Mouse (Mus musculus) frontal cortex, postnatal 10 days (tissue): ENCODE results near the gene Gnat1.

ENCODE experiments used
- DNase-seq, 2 experiments: peaks; one replicate each; pipeline ENCODE4 v3.0.0; 2022; ENCODE audit warnings: low spot score in 2 of 2, mixed read lengths in 1 of 2

The Gnat1 gene

DNA sequence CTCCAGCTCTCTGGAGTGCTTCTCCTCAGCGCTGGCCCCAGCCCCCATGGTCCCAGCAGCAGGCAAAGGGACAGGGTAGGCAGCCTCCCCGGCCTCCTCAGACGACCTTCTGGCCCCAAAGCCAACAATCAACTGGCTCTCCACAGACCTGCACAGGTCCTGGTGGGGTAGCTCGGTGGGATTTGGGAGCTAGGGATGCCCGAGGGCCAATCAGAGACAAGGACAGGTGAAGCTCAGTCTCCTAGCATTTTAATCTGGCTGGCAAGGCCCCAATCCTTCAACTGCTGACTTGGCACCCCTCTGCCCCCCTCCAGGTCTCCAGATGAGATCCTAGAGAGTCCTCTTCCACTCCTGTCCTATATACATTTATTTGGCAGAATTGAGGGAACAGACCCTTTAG lies at the start of gene Gnat1:
Gene Gnat1, minus strand, starts transcription at position 212 of the 400 bp plus-strand sequence.
- no peak for DNase-seq

DNA sequence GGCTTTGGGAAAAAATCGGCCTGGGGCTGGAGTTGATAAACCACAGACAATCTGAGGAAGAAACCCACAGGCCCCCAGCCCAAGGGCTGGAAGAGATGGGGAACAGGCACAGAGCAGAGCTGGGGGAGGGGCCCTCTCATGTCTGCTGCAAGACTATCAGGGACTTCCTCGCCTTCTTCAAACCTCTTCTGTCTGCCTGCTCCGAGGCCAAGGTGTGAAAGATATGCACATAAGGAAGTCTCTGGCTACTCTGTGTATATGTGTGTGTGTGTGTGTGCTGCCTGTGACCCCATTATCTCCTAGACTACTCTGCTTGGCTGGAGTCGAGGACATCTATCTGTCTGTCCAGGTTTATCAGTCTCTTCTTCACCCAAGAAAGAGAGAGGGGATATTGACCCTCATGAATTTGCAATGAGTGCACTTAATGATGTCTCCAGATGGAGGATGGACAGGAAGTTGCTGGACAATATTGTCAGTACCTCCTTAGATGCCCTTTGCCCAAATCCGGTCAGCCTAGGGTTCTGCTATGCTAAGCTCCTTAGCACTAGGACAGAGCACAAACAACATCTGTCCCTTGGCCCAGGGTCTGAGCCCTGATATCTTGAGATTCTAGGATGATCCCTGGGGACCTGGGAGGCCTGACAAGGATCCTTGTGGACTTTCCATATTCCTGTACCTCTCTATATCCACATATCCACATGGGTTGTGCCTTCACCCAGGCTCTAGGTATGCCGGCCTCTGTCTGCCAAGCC lies 49.6 kb upstream of the Gnat1 start:
- DNase-seq = no peak

DNA sequence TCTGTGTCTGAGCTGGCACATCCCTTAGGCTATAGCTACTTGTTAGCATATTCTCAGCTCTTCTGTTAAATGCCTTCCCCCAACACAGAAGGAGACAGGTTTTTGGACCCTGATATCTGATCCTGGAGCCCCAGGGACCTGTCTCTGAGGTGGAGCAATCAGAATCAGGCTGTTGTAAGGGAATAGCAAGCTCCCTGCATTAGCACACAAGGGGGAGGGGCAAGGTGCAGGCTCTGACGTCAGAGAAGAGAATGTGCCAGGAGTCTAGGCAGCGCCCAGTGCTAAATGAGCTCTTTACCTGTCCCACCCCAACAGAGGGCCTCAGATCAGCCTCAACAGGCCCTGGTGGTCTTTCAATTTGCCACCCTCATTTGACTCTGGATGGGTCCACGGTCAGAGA lies 47.5 kb upstream of the Gnat1 start:
- no peak for DNase-seq

DNA sequence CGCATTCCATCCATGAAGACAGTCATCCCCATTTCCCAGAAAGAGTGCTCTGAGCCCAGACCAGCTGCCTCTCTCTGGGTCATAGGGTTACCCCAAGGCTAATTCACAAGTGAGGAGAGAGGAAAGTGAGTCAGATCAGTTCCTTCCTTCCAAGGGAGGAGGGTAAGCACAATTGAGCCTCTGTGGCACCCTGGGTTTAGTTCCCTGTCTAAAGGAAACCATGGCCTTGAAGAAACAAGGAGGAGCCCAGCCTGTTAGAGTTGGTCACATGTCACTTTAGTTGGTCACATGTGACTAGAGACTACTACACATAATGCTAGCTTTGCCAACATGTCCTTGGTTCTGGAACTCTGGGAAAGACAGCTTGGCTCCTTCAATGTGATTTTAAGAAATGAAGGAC lies 45.3 kb upstream of the Gnat1 start:
- DNase-seq = no peak

DNA sequence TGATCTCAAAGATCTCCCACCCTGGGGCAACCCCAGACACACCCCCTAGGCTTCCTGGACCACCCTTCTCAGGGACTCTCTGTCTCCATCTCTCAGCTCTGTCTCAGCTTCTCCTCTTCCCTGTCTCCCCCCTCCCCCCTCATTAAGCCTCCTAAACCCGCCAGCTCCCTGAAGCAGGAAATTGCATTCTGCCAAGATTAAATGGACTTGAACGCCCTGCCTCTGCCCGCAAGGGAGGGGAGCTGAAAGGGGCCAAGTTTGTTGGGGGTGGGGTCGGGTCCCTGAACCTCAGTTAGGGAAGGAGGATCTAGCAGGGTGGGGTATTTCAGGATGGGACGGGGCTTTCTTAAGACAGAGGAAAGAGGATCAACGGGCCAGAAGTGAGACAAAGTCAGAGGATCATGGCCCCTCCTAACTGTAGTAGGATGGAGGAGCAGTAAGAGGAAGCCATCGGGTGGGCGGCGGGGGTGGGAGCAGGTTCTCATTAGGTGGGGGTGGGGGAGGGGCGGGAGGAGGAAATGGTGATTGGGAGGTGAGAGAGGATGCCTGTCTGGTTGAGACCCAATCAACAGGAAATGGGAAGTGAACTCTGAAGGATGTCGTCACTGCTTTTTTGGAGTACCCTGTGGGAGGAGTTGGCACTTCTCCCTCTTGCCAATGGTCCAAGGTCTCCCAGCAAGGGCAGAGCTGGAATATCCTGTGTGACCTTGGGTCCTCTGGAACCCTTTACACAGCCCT lies 44.5 kb upstream of the Gnat1 start:
- no peak for DNase-seq

DNA sequence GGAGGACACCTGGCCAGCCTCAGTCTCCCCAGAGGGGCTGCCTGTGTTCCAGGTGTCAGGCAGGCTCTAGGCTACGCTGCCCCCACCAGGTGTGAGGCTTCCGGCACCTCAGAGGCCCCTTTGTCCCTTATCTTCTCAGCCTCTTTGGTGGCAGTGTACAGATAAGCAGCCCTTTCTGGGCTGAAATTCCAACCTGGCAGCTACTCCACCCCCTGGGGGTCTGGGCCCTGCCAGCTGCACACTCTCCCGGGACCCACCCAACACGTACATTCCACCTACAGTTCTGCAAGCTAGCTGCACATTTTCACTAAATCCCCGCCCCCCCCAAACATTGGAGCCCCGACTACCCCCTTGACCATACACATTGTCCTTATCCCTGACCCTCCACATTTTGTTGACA lies 43.8 kb upstream of the Gnat1 start:
- no peak for DNase-seq

DNA sequence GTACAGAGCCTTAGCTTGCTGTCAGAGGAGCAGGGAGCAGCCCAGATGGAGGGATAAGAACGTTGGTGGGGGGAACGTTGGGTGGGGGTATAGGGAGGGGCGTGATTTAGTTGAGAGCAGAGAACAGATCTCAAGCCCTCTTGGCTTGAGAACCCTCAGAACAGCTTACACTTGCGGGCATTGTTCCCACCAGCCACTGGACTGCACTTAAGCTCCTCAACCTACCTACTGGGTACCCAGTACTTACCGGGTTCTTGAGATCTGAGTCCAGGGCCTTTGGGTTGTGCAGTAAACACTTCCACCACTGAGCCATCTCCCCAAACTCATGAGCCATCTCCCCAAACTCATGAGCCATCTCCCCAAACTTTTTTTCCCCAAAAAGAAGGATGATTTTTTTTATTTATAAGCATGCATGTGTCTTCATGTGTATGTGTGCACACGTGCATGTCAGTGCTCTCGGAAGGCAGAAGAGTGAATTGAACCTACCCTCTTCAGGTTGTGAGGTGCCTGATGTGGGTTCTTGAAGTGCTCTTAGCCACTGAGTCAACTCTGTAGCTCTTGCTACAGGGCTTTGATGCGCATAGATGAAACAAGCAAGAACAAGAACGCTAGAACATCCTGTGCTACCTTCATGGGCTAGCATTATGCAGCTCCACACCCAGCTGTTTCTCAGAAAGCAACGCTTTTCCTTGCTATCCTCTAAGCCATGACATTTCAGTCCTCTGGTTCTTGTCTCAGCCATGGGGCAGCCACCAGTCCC lies 39.4 kb upstream of the Gnat1 start:
- DNase-seq = no peak

DNA sequence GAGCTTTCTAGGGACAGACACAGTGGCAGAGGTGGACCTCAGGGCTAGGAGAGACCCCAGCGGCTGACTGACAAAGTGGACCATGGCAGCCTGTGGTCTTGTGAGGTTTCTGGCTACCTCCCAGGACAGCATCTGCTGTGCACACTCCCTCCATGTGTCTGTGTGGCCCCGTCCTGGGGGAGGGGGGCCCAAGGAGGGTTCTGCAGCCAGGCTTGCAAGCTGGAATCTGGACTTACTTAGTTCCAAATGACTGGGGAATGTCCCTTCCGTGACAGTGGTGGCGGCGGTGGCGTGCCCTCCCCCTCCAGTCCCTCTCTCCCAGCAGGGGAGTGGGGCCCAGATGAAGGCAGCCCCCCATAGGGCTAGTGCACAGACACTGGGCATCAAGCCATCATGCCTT lies 37.4 kb upstream of the Gnat1 start:
- no peak for DNase-seq

DNA sequence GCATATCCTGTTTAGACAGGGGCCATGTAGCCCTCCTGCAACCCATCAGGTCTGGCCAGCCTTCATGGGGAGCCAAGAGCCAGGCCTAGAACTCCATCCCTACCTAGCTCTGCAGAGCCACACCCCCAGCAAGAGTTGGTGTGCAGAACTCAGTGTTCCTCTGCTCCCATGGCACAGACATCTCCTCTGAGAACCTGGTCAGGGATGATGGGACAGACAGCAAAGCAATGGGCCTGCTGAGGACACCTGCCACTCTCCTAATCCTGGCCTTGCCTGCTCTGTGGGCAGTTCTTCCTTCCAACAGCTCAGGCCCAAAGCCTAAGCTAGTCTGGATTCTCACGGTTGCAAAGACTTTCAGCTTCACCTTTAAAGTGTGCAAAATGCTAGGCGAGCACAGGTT lies 36.1 kb upstream of the Gnat1 start:
- no peak for DNase-seq

DNA sequence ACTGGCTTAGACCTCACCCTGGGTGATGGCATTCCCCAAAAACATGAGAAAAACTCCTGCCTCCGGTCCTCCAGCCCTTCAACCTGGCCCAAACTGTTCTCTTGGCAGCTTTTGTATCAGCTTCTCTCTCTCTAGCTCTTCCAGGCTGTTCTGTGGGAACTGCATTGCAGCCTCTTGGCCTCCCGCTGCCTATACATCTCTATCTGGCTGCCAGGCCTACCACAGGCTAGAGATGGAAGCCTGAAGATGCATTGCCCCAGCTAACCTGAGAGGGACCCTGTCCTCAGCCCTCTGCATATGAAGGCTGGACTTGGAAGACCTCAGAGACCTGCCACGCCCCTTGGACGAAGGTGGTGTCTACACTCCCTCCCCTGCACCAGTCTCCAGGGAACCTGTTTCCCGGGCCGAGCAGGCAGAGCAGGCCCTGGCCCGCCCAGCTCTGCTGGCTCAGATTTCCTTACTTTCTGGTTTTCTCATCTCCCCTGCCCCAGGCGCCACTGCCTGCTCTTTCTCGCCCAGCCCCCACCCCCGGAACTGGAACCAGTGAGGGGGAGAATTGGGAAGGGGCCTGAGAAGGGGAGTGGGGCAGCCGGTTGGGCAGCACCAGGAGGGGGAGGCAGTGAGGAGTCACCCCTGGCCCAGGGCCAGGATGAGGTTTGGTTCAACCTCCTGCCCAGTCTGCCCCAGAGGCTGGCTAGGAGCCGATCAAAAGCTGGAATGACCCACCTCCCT lies 34.9 kb upstream of the Gnat1 start:
- no peak for DNase-seq

DNA sequence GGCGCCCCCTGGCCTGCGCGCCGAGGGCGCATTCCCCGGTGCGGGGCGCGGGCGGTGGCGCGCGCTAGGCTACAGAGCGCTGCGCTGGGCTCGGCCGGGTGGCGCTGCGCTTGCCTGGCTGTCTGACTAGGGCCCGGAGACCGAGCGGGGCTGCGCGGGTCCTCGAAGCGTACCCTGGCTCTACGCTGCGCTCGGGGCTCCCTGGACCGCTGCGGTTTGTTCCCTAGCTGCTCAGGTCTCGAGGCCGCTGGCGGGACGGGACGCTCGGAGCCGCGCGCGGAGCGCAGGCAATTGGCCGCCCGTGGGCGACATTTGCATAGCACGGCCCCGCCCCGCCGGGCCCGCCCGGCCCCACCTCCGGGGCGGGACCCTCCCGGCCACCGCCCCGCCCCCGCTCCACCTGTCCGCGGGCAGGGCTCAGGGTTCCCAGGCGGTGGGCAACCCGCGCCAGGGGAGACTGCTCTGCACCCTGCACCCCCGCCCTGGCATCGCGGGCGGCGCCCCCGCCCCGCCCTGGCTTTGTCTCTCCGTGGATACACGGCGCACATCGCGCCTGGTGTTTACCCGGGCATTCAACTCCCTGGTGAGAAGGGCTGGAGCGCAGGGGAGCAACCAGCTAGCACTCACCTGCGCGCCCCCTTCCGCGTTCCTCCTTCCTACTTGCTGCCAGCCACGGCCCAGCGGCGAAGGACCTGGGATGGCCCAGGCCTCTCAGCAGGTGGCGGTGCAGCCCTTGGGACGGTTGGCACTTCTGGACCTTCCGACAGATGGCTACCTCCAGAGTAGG lies 30.4 kb upstream of the Gnat1 start, which contains the start of gene Sema3f:
Gene Sema3f, minus strand, starts transcription at position 779 of the 787 bp plus-strand sequence.
- peak in 1 of 2 experiments; percentile 67 for DNase-seq

DNA sequence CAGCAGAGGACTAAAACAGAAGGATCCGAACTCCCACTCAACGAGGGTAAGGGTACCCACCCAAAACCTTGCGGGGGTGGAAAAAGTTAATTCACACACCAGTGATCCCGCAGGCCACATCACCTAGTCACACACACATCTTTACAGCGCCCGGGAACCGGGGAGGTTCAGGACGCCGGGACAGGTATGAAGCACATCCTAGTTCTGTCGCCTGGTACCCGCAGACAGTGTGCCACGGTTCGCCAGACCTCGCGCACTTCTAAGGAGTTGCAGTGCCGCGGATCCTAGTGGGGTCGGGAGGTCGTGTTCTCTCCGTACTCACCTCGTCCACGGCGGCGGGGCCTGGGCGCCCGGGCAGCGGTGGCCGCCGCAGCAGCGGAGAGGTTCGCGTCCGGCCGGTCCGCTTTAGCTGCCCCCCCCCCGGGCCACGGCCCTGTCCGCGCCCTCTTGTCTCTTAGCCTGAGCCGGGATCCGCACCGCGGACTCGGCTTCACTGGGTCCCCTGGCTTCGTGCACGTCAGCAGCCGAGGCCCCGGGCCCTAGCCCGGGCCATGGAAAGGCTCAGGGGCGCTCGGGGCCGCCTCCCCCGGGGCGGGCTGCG lies 29.7 kb upstream of the Gnat1 start:
- no peak for DNase-seq

DNA sequence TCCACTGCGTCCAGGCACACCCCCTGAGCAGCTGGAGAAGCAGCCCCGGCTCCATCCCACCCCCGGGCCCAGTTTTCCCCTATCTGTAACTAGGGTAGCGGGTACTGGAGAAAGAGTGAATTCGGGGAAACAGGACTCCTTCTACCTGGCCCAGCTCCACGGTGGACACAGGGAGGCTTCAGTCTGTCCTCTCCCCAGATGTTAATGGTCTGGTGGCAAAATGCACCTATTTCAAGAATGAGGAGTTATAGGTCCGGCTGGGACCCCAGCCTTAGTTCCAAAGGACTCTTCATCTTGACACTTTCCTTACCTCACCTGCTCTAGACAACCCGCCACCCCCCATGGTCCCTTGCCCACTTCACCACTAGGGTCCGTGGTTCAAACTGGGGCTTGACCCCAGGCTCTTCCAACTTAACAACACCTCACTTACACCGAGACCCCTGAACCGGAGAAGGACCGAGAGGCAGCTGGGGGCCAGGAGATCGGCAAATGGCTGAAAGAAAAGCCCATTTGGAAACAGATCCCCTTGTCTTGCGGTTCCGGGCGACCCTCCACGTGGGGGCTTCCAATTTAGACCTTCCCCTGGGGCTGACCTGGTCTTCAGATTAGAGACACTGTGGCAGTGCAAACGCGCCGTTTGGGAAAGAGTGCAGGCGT lies 29.1 kb upstream of the Gnat1 start:
- no peak for DNase-seq

DNA sequence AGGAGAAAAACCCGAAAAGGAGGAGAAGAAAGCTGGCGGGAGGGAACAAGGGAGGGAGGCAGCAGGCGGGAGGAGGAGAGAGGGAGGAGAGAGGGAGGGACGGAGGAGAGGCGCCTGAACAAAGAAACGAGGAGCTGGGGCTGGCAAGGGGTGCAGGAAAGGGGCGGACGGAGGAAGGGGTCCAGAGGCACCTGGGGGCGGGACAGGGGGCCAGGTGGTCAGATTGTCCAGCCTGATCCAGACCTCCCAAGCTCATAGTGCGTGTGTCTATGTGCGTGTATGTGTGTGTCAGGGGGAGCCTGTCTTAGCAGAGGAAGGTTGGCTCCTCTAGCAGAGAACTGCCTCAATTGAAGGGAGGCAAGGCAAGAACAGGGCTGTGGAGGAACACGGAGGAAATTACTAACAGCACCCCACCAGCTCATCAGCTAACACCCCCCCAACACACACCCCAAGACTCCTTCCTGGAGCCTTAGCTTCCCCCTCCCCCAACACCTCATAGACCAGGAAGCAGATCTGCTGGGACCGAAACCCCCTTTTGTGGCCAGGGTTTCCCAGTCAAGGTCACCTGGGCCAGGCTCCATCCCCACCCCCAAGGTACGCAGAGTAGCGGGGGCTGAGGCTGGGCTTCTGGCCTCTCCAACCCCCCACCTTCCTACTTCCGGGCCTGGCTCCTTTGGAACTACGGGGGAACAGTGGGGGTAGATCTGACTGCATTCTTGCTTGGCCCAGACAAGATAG lies 28.4 kb upstream of the Gnat1 start:
- no peak for DNase-seq

DNA sequence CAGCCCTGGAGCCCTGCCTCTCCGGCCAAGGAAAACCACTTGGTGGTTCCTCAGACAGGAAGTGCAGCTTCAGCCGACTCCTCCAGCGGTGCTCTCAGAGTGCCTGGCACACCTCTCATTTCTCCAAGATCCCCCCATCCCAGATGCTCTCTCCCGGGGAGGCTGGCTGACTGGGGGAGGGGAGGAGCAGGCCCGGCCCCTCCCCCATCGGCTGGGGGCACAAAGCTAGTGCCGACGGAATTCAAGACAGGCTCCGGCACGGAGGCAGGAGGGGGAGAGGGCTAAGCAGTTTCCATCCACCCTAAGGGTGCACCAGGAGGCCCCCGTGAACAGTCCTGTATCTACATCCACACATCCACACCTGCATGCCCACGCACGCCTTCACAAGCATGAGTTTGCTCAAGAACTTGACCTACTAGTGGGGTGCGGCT lies 27.3 kb upstream of the Gnat1 start:
- no peak for DNase-seq

DNA sequence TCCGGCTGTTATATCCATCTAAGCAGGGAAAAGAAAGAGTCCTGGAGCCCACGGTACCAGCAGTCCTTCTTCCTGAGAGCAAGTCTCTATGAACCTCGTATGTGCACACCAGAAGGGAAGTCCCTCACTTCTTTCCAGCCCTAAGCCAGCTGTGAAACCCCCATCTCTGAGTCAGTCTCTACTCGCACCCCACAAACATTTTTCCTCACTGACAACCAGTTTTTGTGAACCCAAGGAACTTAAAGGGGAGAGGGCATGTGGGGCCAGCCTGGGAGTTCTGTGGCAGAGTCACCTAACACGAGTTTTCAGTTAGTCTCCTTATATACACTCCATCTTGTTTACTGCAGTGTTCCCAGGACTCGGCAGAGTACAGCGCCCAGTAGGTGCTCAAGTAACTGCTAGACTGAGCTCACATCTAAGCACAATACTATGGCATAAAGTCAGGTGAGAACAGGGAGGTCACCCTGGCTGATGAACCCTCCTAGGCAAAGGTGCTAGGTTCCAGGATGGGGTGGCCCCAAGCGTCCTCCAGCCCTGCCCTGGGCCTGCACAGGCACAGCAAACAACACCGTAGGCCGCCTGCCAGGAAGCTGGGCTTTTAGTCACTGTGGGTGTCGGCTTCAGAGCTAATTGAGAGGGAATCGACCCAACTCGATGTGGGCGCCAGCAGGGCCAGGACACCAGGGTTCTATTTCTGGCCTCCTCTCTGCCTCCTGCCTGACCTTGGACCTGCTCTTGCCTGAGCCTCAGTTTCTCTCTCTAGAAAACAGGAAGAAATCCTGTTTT lies 24.0 kb upstream of the Gnat1 start:
- DNase-seq = no peak

DNA sequence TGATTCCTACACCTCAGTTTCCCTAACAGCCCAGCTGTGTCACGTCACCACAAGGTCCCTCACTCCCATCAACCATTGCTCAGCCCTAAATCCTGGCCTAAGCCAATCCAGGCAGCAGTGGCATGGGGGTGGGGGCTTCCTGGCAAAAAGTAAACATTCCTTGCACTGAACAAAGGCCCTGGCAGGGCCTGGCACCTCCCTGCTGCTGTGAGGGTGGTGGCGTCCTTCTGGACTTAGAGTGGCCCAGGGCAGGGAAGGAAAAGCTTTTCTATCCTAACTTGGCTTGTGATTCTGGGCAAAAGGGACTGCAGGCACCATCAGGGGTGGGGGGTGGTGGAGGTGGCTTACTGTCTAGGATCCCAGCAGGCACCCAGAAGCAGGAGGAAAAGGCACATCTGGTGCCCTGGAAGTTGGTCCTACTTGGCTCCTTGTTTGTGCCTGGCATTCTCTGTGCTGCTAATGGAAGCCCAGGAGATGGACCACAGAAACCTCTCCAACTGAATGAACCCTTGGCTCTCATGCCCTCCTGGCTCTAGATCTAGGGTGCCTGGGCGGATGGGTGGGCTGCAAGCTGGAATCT lies 23.2 kb upstream of the Gnat1 start:
- DNase-seq = no peak

DNA sequence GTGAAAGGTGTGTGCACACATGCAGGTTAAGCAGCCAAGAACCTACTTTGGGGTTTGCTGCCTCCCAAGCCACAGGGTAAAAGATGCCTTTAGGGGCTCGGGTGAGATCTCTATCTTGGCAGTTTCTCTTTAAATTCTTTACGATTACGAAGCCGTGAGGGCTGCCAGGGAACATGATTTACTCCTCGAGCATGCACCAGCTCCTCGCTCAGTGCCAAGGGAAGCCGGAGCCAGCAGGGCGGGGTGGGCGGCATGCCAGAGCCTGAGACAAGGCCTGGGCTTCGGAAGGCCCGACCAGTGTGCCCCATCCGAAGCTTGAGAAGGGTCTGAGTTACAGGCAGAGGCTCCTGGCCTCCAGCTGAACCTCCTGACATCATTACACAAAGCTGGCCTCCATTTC lies 22.1 kb upstream of the Gnat1 start:
- peak; percentile 71 to 77 for DNase-seq
